Mouse (Mus musculus) gastrocnemius, postnatal 14 days (tissue): ENCODE measurements at regions not wholly inside any gene's neighbourhood (a gene's known extent, or its start where the extent isn't known, plus 50 kb on each side); places are given as distances from the start of the nearest gene placed in this dataset.

Experiments
- DNase-seq: peaks from one replicate; pipeline ENCODE4 v3.0.0; 2021; ENCODE audit warnings: mixed read lengths
- intact Hi-C: fragments of 180-260 bp; cut with DNase I; formaldehyde crosslinking; loops from one replicate; pipeline ENCODE4 v1.15.1; 2025; ENCODE audit warnings: low total_unique reads

- intact Hi-C loops: loop anchor here (5.0 to 10.0 kb wide), 3 partner anchors 237 to 840 kb away; no protein-coding TSS in a partner anchor
- DNase-seq: no peak
Measured at GRCm38 (mm10) chr16:86647316-86647715, 706.7 kb upstream of the N6amt1 start.

GRCm38 (mm10) chr16:86646753-86647152 is 707.2 kb upstream of the N6amt1 start:
- no peak for DNase-seq
- intact Hi-C loops: loop anchor here (5.0 to 10.0 kb wide), 3 partner anchors 238 to 839 kb away; no protein-coding TSS in a partner anchor

GRCm38 (mm10) chr16:86645436-86645835 is 708.5 kb upstream of the N6amt1 start:
- no peak for DNase-seq
- intact Hi-C loops: loop anchor here (5.0 to 10.0 kb wide), 3 partner anchors 239 to 838 kb away; no protein-coding TSS in a partner anchor

- intact Hi-C loops: loop anchor here (5.0 to 10.0 kb wide), 3 partner anchors 240 to 838 kb away; no protein-coding TSS in a partner anchor
- DNase-seq: no peak
Measured at GRCm38 (mm10) chr16:86644912-86645312, 709.1 kb upstream of the N6amt1 start.

GRCm38 (mm10) chr16:86604166-86604565 is 702.5 kb upstream of the Adamts5 start:
- peak; percentile 4 for DNase-seq

GRCm38 (mm10) chr16:86594992-86595391 is 693.4 kb upstream of the Adamts5 start:
- intact Hi-C loops: no loop called here
- no peak for DNase-seq

More at GRCm38 (mm10) chr16:86604166-86604565, 702.5 kb upstream of the Adamts5 start:
- intact Hi-C loops: no loop called here

- DNase-seq: no peak
- intact Hi-C loops: no loop called here
Measured at GRCm38 (mm10) chr16:86586044-86586443, 684.4 kb upstream of the Adamts5 start.

GRCm38 (mm10) chr16:86578281-86578680 is 676.7 kb upstream of the Adamts5 start:
- intact Hi-C loops: no loop called here
- no peak for DNase-seq

GRCm38 (mm10) chr16:86547465-86548043 is 645.9 kb upstream of the Adamts5 start:
- intact Hi-C loops: no loop called here
- DNase-seq: no peak

DNA sequence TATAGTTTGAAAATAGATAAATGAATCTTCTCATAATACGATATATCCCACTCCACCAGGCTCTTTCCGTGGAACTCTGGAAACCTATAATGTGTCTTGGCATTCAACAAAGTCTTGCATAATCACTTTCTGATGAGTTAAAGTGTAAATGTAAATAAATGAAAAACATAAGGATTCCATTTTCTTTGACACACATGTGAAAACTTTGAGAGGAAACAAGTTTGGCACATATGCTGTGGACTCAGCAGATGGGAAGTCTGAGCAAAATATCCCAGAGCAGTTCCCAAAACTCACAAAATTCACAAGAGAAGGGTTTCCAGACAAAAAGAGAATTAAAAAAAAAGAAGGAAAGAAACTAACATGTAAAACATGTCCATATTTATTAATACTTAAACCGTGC is 645.3 kb upstream of the Adamts5 start:
- DNase-seq: no peak
- intact Hi-C loops: no loop called here

GRCm38 (mm10) chr16:86544121-86544520 is 642.5 kb upstream of the Adamts5 start:
- no peak for DNase-seq
- intact Hi-C loops: no loop called here

DNA sequence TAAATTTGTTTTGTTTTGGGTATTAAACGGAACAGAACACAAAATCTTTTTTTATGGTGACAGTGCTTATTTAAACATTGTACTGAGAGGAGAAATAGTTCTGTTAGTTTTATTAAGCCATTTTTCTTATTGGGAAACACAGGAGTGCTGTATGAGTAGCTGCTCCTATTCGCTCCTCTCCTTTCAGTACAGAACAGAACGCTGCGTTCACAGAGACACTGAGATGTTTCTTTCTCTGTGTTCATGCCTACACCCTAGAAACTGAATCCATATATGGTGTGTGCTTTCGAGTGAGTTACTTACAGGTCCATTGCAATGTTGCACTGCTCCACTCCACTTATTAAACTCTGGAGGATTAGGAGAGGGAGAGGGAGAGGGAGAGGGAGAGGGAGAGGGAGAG is 634.9 kb upstream of the Adamts5 start:
- DNase-seq: no peak
- intact Hi-C loops: no loop called here

DNA sequence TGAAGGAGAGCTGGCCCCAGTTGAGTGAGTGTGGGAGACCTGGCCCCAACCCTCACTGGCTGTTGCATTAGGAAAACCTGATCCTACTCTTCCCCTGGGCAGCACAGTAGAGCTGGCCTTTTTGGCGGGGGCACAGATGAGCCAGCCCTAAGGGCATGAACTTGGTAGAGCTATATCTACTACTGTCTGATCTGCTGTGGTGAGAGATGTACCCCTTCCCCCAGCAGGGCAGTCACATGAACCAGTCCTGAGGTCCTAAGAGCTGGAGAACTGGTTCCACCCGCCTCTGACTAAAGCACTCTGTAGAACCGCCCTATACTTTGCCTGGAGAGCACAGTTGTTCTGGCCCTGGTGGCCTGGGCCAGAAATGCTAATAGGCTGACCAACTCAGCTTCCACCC is 622.5 kb upstream of the Adamts5 start:
- no peak for DNase-seq
- intact Hi-C loops: no loop called here

DNA sequence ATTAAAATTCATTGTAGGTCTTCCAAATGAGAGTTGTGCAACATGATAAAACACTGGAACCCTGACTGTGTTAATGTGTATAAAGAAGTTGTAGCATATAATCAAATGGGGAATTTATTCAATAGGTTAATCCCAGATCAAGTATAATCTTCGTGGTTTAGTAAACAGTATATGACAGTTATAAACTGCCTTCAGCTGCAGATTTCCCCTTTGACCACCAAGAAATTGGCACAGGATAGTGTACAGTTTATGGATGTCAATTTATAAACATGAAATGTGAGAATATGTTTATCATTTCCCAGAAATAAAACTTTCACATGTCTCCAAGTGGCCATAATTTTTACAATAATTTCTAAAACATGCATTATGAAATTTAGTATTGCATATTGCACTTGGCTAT is 615.3 kb upstream of the Adamts5 start:
- DNase-seq: no peak
- intact Hi-C loops: no loop called here

DNA sequence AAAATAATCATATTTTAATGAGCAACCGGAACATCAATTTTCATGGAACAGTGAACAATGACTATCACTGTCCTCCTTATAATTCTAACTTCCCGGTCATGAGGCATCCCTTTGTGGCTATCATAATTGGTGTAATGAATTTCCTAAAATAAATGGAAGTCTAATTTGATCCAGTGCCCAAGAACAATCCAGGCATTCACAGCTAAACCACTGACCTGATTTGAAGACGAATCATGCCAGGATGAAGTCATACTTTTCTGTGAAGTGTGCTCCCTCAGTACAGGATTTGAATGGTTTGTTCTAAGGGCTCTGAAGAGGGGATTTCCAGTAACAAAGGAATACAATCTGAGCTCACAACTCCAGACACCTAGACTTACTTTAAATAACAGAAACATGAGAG is 614.5 kb upstream of the Adamts5 start:
- intact Hi-C loops: no loop called here
- DNase-seq: no peak

- intact Hi-C loops: no loop called here
- DNase-seq: no peak
Measured at GRCm38 (mm10) chr16:86501074-86501952, 599.7 kb upstream of the Adamts5 start.

GRCm38 (mm10) chr16:86475145-86475544 is 573.5 kb upstream of the Adamts5 start:
- no peak for DNase-seq
- intact Hi-C loops: no loop called here

DNA sequence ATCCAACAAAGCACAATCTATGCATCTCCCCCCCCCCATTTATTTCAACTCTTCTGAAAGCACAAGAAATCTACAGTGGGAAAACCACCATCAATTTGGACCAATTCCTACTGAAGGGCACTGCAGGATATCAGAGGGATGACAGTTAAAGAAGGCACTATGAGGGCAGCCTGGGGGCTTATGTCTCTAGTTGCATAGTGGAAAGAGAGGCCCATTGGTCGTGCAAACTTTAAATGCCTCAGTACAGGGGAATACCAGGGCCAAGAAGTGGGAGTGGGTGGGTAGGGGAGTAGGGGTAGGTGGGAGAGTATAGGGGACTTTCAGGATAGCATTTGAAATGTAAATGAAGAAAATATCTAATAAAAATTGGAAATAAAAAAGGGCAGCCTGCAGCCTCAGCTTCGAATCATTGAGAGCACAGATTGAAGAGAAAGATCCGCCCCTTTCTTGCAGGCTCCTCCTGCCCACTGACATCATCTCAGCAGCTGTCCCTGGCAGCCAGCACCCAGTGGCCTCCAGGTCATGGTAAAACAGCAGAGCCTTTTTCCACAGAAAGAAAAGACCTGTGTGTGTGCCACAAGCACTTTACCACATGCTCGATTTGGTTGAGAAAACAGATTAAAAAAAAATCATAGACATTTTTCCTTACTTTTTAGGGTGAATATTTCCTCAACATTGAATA is 571.6 kb upstream of the Adamts5 start:
- intact Hi-C loops: no loop called here

GRCm38 (mm10) chr16:86461073-86461472 is 559.4 kb upstream of the Adamts5 start:
- intact Hi-C loops: no loop called here
- no peak for DNase-seq

More for the DNA sequence above, 571.6 kb upstream of the Adamts5 start:
- DNase-seq: peak; percentile 46

- no peak for DNase-seq
- intact Hi-C loops: no loop called here
Measured at GRCm38 (mm10) chr16:86456649-86457048, 555.0 kb upstream of the Adamts5 start.
